Mouse (Mus musculus) T-helper 2 cell (primary cell): ENCODE measurements around the gene Tap2.

Source experiments
- in situ Hi-C: fragments of 300-600 bp; cut with MboI, MseI; formaldehyde crosslinking; loops from one replicate; pipeline ENCODE4 v1.15.1; 2025; ENCODE audit warnings: high pct_unique_total_duplicates

Gene Tap2

DNA sequence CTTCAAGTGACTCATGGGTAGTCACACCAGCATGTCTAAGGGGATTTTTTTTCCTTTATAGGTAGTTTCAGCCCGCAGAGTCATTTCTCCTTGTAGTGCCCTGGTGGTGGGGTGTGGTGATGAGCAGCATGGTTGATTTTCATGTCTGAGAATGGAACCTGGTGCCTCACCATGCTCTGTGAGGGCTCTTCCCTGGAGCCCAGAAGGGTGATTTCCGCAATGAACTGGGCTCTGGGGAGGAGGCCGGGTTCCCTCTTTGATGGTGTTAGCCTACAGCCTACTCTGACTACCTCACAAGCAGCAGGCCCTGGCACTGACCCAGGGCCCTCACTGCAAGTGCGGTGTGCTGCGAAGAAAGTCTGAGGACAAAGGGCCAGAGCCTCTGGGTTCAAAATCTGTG lies at the start of gene Tap2:
TSS of gene Tap2 (plus strand) at position 84 of the 400 bp plus-strand sequence.
- in situ Hi-C loops = no loop called here

DNA sequence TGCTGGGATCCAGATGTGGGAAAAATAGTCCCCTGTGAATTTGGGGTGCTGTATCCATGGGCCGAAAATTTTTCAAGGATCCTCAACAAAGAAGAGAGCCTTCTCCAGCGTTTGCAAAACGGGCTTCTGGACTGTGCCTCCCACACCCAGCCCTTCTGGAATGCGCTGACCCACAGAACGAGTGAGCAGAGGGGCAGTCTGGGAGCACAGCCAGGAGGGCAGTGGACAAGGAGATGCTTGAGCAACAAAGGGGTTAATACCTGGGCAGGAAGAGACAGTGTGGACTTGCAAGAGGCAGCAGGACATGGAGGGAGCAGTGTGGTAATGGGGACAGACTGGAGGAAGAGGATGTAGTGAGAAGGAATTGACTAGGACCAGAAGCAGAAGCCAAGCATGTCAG lies 47.8 kb upstream of the Tap2 start:
- in situ Hi-C loops = no loop called here

DNA sequence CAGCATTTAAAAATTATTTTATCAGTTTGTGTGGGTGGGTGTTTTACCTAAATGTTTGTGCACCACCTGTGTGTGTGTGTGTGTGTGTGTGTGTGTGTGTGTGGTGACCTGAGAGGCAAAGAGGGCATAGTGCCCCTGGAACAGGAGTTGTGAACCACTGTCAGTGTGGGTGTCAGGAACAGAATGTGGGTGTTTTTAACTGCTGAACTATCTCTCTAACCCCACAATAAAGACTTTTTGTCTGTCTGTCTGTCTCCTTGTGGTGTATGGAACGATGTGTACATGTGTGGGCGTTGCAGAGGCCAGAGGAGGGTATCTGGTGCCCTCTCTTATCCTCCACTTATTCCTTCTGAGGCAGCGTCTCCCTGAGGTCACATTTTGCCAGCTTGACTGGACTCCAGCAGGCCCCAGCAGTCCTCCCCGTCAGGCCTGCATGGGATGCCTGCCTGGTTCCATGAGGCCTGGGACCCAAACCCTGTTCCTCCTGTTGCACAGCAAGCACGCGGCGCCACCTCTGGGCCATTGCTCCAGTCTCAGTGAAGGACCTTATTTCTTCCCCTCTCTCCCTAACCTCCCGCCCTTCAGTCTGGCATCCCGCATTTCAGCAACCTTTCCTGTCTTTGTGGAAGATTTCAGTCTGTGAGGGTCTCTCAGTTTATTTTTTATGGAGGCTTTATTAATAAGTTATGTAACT lies 39.0 kb upstream of the Tap2 start:
- in situ Hi-C loops = loop anchor here (5.0 kb wide), 1 partner anchor 72 kb away; the partner anchor contains the start of gene H2-Oa

- in situ Hi-C loops = loop anchor here (5.0 kb wide), 1 partner anchor 33 kb away; no protein-coding TSS in a partner anchor
Measured at GRCm38 (mm10) chr17:34165033-34165730, 38.1 kb upstream of the Tap2 start.

DNA sequence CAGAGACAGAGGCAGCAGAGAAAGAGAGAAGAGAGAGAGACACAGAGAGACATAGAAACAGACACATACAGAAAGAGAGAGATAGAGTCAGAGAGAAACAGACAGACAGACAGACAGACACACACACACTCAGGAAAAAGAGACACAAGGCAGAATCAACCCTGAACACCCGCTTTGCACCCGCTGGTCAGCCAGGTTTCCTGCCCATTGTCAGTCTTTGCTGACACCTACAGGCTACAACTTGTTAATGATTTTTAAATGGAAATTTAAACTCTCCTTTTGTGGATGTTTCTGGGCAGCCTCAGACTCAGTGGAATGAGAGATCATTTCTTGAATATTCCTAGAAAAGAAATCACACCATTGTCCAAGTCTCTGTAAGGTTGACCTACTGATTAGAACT lies 34.0 kb upstream of the Tap2 start:
- in situ Hi-C loops = loop anchor here (5.0 kb wide), 1 partner anchor 37 kb away; no protein-coding TSS in a partner anchor

GRCm38 (mm10) chr17:34170487-34170876 lies 32.8 kb upstream of the Tap2 start:
- in situ Hi-C loops = loop anchor here (5.0 kb wide), 1 partner anchor 47 kb away; no protein-coding TSS in a partner anchor

DNA sequence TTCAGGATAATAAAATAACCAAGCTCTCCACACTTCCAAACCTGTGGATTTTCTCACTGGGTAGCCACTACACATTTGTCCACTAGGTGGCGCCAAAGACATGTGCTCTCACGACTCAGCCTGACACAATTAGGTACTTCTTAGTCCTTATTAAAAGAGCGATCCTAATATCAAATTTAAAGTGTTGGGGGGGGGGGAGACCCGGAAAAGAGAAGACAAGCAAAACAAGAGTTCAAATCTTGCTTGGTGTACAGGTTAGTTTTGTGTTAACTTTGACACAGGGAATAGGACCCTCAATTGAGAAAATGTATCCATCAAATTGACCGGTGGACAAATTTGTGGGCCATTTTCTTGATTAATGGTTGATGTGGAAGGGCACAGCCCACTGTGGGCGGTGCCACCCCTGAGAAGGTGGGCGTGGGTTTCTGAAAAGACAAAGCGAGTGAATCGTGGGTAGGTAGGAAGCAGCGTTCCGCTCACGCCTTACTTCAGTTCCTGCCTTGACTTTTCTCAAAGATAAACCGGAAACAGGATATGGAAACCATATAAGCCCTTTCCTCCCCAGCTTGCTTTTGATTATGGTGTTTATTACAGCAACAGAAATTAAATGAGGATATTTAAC lies 32.3 kb upstream of the Tap2 start:
- in situ Hi-C loops = loop anchor here (5.0 kb wide), 1 partner anchor 46 kb away; no protein-coding TSS in a partner anchor

DNA sequence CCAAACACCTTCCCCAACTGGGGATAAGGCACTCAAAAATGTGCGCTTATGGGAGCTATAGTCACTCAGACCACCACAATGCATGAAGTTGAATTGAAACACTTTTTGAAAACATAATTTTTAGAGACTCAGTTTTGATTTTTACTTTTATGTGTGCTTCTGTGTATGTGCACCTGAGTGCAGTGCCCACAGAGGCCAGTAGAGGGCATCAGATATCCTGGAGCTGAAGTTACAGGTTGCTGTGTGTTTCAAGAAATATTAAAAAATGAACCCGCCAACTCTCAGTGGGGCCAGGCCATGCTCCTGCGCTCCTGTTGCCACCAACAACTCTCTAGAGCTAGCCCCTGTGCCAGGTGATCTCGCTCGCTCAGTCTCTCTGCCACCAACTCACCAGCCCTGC lies 30.8 kb upstream of the Tap2 start:
- in situ Hi-C loops = loop anchor here (5.0 kb wide), 1 partner anchor 45 kb away; no protein-coding TSS in a partner anchor

- in situ Hi-C loops = loop anchor here (5.0 kb wide), 1 partner anchor 43 kb away; no protein-coding TSS in a partner anchor
Measured at GRCm38 (mm10) chr17:34174075-34174474, 29.3 kb upstream of the Tap2 start.

GRCm38 (mm10) chr17:34177179-34177578 lies 26.1 kb upstream of the Tap2 start:
- in situ Hi-C loops = no loop called here

DNA sequence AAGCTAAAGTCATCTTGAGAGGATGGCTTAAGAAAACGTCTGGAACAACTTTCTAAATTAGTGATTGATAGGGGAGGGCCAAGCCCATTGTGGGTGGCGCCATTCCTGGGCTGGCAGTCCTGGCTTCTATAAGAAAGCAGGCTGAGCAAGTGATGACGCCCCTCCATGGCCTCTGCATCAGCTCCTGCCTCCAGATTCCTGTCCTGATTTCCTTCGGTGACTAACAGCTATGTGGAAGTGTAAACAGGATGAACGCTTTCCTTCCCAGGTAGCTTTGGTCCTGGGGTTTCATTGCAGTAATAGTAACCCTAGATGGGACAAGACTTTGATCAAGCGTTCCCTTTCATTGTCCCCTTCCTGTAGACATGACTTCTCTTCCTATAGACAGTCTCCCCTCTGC lies 24.3 kb upstream of the Tap2 start:
- in situ Hi-C loops = no loop called here

DNA sequence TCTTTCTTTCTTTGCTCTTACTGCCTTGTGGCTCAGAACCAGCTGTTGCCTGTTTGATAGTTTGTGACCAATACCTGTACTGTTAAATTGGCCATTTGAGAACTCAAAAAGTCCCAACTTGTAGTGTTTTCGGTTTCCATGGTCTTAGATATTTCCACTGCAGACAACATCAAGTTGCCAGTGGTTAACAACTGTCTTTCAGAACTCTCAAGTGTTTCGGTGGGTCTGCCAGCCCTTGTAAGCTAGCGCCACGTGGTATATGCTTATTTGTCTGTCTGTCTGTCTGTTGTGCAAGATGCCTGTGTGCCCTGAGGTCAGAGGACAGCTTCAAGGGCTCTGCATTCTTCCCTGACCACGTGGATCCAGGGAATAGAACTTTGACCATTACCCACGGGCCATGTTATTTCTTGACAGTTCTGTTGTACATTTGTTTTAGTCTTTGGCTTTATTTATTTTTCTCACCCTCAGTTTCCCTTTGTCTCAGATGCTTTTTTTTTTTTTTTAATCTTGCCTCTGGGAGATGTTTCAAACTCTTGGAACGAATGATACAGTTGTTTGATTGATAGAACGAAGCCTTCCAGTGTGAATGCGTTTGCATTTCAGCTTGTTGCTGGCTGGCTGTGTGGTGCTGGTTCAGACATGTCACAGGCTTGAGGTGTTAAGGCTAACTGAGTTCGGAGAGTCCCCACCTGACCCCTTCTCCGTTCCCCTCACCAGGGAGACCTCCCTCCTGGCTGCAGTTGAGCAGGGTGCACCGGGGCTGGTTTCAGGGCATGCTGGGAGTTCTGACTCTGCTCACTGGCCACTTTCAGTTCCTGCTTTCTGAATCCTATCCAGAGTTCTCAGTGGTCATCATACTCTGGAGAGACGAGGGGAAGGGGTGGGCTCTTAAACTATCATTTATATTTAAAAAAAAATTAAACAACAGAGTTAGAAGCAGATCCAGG lies 23.1 kb upstream of the Tap2 start:
- in situ Hi-C loops = no loop called here

DNA sequence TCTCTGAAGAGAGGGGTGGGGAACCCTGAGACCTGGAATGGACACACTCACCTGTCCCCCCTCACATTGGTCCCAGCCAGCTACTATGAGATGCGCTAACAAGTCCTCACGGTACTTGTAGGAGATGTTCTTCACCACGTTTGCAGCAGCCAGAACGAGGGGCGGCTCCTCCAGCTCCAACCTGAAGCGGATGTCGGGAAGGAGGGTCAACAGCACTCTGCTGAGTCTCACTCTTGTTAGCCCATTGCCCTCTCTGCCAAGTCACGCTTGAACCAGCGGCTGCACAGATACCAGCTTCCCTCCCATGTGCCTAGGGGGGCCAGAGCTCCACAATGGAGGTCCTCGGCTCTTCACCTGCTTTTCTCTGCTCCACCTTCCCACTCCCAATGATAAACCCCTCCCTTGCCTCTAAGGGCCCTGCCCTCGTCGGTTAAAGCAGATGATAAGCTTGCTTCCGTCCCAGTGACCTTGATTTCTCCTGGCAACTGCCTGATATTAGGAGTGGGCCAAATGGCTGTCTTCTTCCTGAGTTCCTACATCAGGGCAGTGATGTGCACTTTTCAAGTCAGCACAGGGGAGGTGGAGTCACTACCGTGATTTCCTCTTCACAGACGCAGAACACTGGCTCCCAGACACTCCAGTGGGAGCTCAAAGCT lies 19.6 kb upstream of the Tap2 start:
- in situ Hi-C loops = no loop called here

- in situ Hi-C loops = no loop called here
Measured at GRCm38 (mm10) chr17:34185526-34185925, 17.8 kb upstream of the Tap2 start.

DNA sequence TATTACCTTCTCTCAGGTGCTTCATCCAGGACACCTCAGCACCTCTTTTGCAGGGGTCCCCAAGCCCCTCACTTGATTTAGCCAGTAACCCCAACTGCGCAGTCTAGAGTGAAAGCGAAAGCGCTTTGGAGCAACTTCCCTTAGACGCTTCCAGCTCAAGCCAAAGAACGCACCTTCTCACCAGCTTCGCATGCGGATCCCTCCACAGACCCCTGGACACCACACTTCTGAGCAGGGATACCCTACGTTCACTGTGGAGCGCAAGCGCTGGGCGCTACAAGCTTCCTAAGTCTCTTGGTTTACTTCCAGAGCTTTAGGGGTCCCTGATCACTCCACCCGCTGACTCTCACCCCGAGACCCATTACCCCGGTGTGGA lies 16.5 kb upstream of the Tap2 start:
- in situ Hi-C loops = no loop called here

- in situ Hi-C loops = no loop called here
Measured at GRCm38 (mm10) chr17:34187261-34187916, 15.9 kb upstream of the Tap2 start, which contains the start of the genes Tap1 and Psmb9. Gene Tap1, plus strand, starts transcription at chr17:34187553. Gene Psmb9, minus strand, starts transcription at chr17:34187764.

DNA sequence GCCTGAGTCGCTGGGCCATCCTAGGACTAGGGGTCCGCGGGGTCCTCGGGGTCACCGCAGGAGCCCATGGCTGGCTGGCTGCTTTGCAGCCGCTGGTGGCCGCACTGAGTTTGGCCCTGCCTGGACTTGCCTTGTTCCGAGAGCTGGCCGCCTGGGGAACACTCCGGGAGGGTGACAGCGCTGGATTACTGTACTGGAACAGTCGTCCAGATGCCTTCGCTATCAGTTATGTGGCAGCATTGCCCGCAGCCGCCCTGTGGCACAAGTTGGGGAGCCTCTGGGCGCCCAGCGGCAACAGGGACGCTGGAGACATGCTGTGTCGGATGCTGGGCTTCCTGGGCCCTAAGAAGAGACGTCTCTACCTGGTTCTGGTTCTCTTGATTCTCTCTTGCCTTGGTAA lies 15.3 kb upstream of the Tap2 start:
- in situ Hi-C loops = no loop called here

DNA sequence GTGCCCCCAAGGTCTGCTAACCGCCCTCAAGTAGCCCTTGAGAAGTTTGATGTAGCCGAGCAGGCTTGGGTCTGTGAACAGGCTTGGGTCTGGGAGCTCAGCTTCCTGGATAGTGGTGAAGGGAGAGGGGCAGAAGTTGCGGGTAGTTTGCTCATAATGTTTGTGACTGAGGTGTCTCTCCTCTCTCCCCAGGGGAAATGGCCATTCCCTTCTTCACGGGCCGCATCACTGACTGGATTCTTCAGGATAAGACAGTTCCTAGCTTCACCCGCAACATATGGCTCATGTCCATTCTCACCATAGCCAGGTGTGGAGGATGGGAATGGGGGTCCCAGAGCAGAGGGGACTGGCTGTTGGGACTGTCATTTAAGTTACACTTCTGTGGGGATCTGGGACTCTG lies 14.3 kb upstream of the Tap2 start:
- in situ Hi-C loops = no loop called here

DNA sequence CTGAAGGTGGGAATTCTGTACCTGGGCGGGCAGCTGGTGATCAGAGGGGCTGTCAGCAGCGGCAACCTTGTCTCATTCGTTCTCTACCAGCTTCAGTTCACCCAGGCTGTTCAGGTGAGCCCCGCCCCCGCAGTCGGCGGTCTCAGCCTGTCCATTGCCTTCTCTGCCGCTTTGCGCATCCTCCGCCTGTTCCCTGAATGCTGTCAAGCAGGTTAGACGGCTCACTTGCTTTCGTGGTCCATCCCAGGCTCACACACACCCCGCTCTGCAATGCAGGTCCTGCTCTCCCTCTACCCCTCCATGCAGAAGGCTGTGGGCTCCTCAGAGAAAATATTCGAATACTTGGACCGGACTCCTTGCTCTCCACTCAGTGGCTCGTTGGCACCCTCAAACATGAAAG lies 10.5 kb upstream of the Tap2 start:
- in situ Hi-C loops = loop anchor here (10.0 kb wide), 2 partner anchors 238 to 508 kb away; partner anchors contain the start of genes B3galt4, Hnrnpm, Rps18 and Vps52

- in situ Hi-C loops = loop anchor here (10.0 kb wide), 2 partner anchors 239 to 509 kb away; partner anchors contain the start of genes B3galt4, Hnrnpm, Rps18 and Vps52
Measured at GRCm38 (mm10) chr17:34193468-34193867, 9.9 kb upstream of the Tap2 start.
